In genomic region chr19:46834301-46834700, GRCm38 (mm10) we compare ENCODE assay signal across 29 mouse cellular contexts.
DNase-seq lines count a peak whose midpoint lies in the region; ATAC-seq and TF ChIP-seq lines count a peak whose summit lies in the region.
"Had no signal": no experiment of that assay in that cellular context is flagged by ENCODE, and none has a peak within 500 bp of the region (broad histone marks: within the 10 kb centered on the region; RNA-seq: fewer than 3 reads in every experiment).

No protein-coding gene starts in this region.

- H3K9ac ChIP-seq in ES-E14 (ENCODE audit: insufficient read depth, low read depth, low read length, poor library complexity, severe bottlenecking) = no peak overlapping the region; the same call in 1 of the 2 replicates
- no peak overlapping the region for H3K9ac ChIP-seq in hindbrain, postnatal 0 days (replicated peaks; ENCODE audit: low read length)
- H3K9ac ChIP-seq in midbrain, embryonic 13.5 days (replicated peaks) = no peak overlapping the region
- H3K9ac ChIP-seq: embryonic facial prominence, embryonic 12.5 days; limb, embryonic 12.5 days; liver, postnatal 0 days; neural tube, embryonic 12.5 days; stomach, embryonic 15.5 days had no signal

- H3ac ChIP-seq in myocyte (ENCODE audit: control insufficient read depth, insufficient read length) = no peak overlapping the region

- DNase-seq in ES-E14 (ENCODE audit: low read depth, low spot score) = no peak
- peak; percentile 26 to 64 for DNase-seq in frontal cortex, postnatal 36 days (ENCODE audit: low spot score in 2 of 2)
- no peak for DNase-seq in testis, postnatal 10 days (ENCODE audit: low spot score)
- no peak for DNase-seq in adrenal gland, postnatal 4 days (ENCODE audit: low spot score in 2 of 2)
- DNase-seq in hindbrain, postnatal 0 days (ENCODE audit: low spot score) = no peak
- DNase-seq: B cell, adult 2 months; cerebellum, adult 2 months; cerebellum, postnatal 25 days; gastrocnemius, postnatal 10 days; kidney, postnatal 25 days; layer of hippocampus, postnatal 36 days; liver, postnatal 0 days; midbrain, embryonic 14.5 days had no signal

- H3K4me1 ChIP-seq in E14TG2a.4 (replicated peaks; ENCODE audit: low read depth, low read length) (peaks cover 98% of the 10 kb centered on the region), ES-E14 (ENCODE audit: control insufficient read depth in 2 of 2, insufficient read depth in 2 of 2, low read length in 2 of 2, poor library complexity in 1 of 2) (peaks cover 30 to 46% of the 10 kb centered on the region in 2 experiments)
- H3K4me1 ChIP-seq in hindbrain, postnatal 0 days (ENCODE audit: insufficient read depth, low read length) = no peaks in the 10 kb centered on the region; the same call in 1 of the 2 replicates
- H3K4me1 ChIP-seq in midbrain, embryonic 13.5 days (replicated peaks) = peaks cover 7% of the 10 kb centered on the region; the same call in 1 of the 2 replicates
- H3K4me1 ChIP-seq: embryonic facial prominence, embryonic 12.5 days; limb, embryonic 12.5 days; stomach, embryonic 15.5 days had no signal

- H3K4me3 ChIP-seq in E14TG2a.4 (replicated peaks; ENCODE audit: low read length) = peak overlapping the region; percentile 62
- no peak overlapping the region for H3K4me3 ChIP-seq in ES-E14 (ENCODE audit: insufficient read depth in 1 of 2, low read depth in 1 of 2, low read length in 2 of 2, poor library complexity in 1 of 2, severe bottlenecking in 1 of 2)
- H3K4me3 ChIP-seq in myocyte = no peak overlapping the region
- H3K4me3 ChIP-seq in hindbrain, postnatal 0 days (ENCODE audit: low read length) = no peak overlapping the region
- H3K4me3 ChIP-seq in midbrain, embryonic 13.5 days (replicated peaks) = no peak overlapping the region
- H3K4me3 ChIP-seq: embryonic facial prominence, embryonic 12.5 days; hindbrain, embryonic 10.5 days; layer of hippocampus, adult 2 months; limb, embryonic 12.5 days; megakaryocyte, embryonic 14.5 days; neural tube, embryonic 12.5 days; stomach, embryonic 15.5 days had no signal

- peak overlapping the region; percentile 44; the same call in 1 of the 2 replicates for H3K27ac ChIP-seq in ES-E14 (ENCODE audit: insufficient read depth, low read depth, low read length, poor library complexity, severe bottlenecking)
- H3K27ac ChIP-seq in hindbrain, postnatal 0 days = no peak overlapping the region
- no peak overlapping the region for H3K27ac ChIP-seq in midbrain, embryonic 13.5 days
- H3K27ac ChIP-seq: embryonic facial prominence, embryonic 12.5 days; hindbrain, embryonic 10.5 days; layer of hippocampus, adult 2 months; limb, embryonic 12.5 days; neural tube, embryonic 12.5 days; stomach, embryonic 15.5 days had no signal

- H3K79me2 ChIP-seq in myocyte (ENCODE audit: control insufficient read depth, insufficient read depth) = no peaks in the 10 kb centered on the region

- TF ChIP-seq CTCF in E14TG2a.4 (conservative IDR thresholded peaks at IDR 0.05; ENCODE audit: low read length) = no peak
- TF ChIP-seq CTCF in hindbrain, postnatal 0 days (IDR thresholded peaks at IDR 0.05; ENCODE audit: low read depth) = no peak

- ATAC-seq in hindbrain, postnatal 0 days = no peak
- no peak for ATAC-seq in midbrain, embryonic 13.5 days
- ATAC-seq: hindbrain, embryonic 16.5 days; intestine, embryonic 16.5 days; liver, postnatal 0 days; lung, postnatal 0 days had no signal

- 0 out of 2 replicates have a peak, but pooled peaks cover 8% of the 10 kb centered on the region for H3K36me3 ChIP-seq in E14TG2a.4 (ENCODE audit: insufficient read depth, low read length)
- no peaks in the 10 kb centered on the region for H3K36me3 ChIP-seq in ES-E14 (ENCODE audit: control insufficient read depth, insufficient read depth, low read length, poor library complexity, severe bottlenecking)
- H3K36me3 ChIP-seq in myocyte (ENCODE audit: control insufficient read depth, insufficient read depth) = no peaks in the 10 kb centered on the region
- H3K36me3 ChIP-seq in hindbrain, postnatal 0 days (ENCODE audit: insufficient read depth, low read length) = no peaks in the 10 kb centered on the region
- H3K36me3 ChIP-seq in midbrain, embryonic 13.5 days = no peaks in the 10 kb centered on the region
- H3K36me3 ChIP-seq: embryonic facial prominence, embryonic 12.5 days; hindbrain, embryonic 10.5 days; limb, embryonic 12.5 days; neural tube, embryonic 12.5 days; stomach, embryonic 15.5 days had no signal

- H3K9me3 ChIP-seq in E14TG2a.4 (ENCODE audit: low read length) (no peaks in the 10 kb centered on the region), ES-E14 (ENCODE audit: control insufficient read depth, insufficient read depth, low read depth, low read length) (no peaks in the 10 kb centered on the region)
- H3K9me3 ChIP-seq in hindbrain, postnatal 0 days (ENCODE audit: low read length) = no peaks in the 10 kb centered on the region
- H3K9me3 ChIP-seq in midbrain, embryonic 13.5 days = no peaks in the 10 kb centered on the region
- H3K9me3 ChIP-seq: embryonic facial prominence, embryonic 12.5 days; hindbrain, embryonic 10.5 days; limb, embryonic 12.5 days; megakaryocyte, embryonic 14.5 days; neural tube, embryonic 12.5 days; stomach, embryonic 15.5 days had no signal

- H3K27me3 ChIP-seq in E14TG2a.4 (ENCODE audit: insufficient read depth, low read length) (no peaks in the 10 kb centered on the region), myocyte (ENCODE audit: control insufficient read depth, insufficient read depth, insufficient read length) (no peaks in the 10 kb centered on the region)
- no peaks in the 10 kb centered on the region for H3K27me3 ChIP-seq in hindbrain, postnatal 0 days (ENCODE audit: insufficient read depth, low read length)
- no peaks in the 10 kb centered on the region for H3K27me3 ChIP-seq in midbrain, embryonic 13.5 days
- H3K27me3 ChIP-seq: CH12.LX; embryonic facial prominence, embryonic 12.5 days; limb, embryonic 12.5 days; neural tube, embryonic 12.5 days; stomach, embryonic 15.5 days had no signal

- in situ Hi-C loops in ES-E14 (cut with MboI; ENCODE audit: low sequenced_read_pairs in 2 of 2, unreplicated experiment in 2 of 2) = no loop called here

- WGBS in hindbrain, postnatal 0 days = 86% methylated on average over 5 of the region's 5 CpGs
- 94% methylated on average over 5 of the region's 5 CpGs for WGBS in midbrain, embryonic 13.5 days

- no peak for TF ChIP-seq POLR2A in myocyte (IDR thresholded peaks at IDR 0.05; ENCODE audit: insufficient read length, low read depth)

- no peak overlapping the region for H3K4me2 ChIP-seq in myocyte (ENCODE audit: low read depth)
- no peak overlapping the region for H3K4me2 ChIP-seq in hindbrain, postnatal 0 days (ENCODE audit: low read depth, low read length)
- H3K4me2 ChIP-seq in midbrain, embryonic 13.5 days (replicated peaks) = no peak overlapping the region
- H3K4me2 ChIP-seq: embryonic facial prominence, embryonic 12.5 days; heart, embryonic 11.5 days; limb, embryonic 12.5 days; liver, embryonic 11.5 days; neural tube, embryonic 12.5 days; stomach, embryonic 15.5 days had no signal

TF ChIP-seq in ES-E14, 5 proteins besides CTCF, POLR2A, EP300 and RAD21:
- TF ChIP-seq ZC3H11A (IDR thresholded peaks at IDR 0.05; ENCODE audit: borderline replicate concordance, low read depth, low read length) = no peak
- TF ChIP-seq MAFK (IDR thresholded peaks at IDR 0.05; ENCODE audit: insufficient read depth, low read depth, low read length) = no peak
- TF ChIP-seq HCFC1 (IDR thresholded peaks at IDR 0.05; ENCODE audit: borderline replicate concordance, insufficient read depth, low read length) = no peak
- no peak for TF ChIP-seq ZNF384 (IDR thresholded peaks at IDR 0.05; ENCODE audit: low read depth, low read length)
- no peak for TF ChIP-seq CHD2 (IDR thresholded peaks at IDR 0.05; ENCODE audit: low read depth, low read length)

TF ChIP-seq in myocyte, 11 proteins besides CTCF, POLR2A, EP300 and RAD21:
- no peak for TF ChIP-seq TCF3 (IDR thresholded peaks at IDR 0.05; ENCODE audit: insufficient read length, low read depth)
- peak in 2 of 3 experiments; percentile 30 to 91 for TF ChIP-seq MYOD1 (IDR thresholded peaks at IDR 0.05; ENCODE audit: control insufficient read depth in 1 of 3, insufficient read length in 2 of 3, low read depth in 2 of 3)
- TF ChIP-seq SRF (IDR thresholded peaks at IDR 0.05; ENCODE audit: control insufficient read depth, insufficient read length, low read depth) = no peak
- TF ChIP-seq MYOG (IDR thresholded peaks at IDR 0.05; ENCODE audit: control insufficient read depth in 1 of 3, insufficient read depth in 1 of 3, insufficient read length in 2 of 3, low read depth in 2 of 3) = peak in 1 of 3 experiments; percentile 60
TF ChIP-seq in myocyte: peak in this region for 2.

Comparison
In these comparisons a context has a peak if more than half of its experiments do, and no peak if none do; other contexts are left out.
1. DNase-seq: peak in frontal cortex, postnatal 36 days (2 of 2); none in ES-E14 (single experiment), testis, postnatal 10 days (single experiment), adrenal gland, postnatal 4 days (0 of 2) and hindbrain, postnatal 0 days (single experiment).